ENCODE assay signal across 14 mouse cellular contexts in genomic region chr2:159307001-159307400, GRCm38 (mm10).
"Had no signal": no experiment of that assay in that cellular context is flagged by ENCODE, and none has a peak within 500 bp of the region (broad histone marks: within the 10 kb centered on the region; RNA-seq: fewer than 3 reads in every experiment).

No protein-coding gene starts in this region.

- H3K4me3 ChIP-seq: left cerebral cortex, adult 2 months; limb, embryonic 12.5 days; liver, embryonic 13.5 days; lung, embryonic 15.5 days; megakaryocyte, embryonic 14.5 days; neural tube, embryonic 12.5 days had no signal

- DNase-seq: kidney, postnatal 14 days; liver; liver, embryonic 13.5 days; liver, postnatal 0 days; lung, postnatal 14 days; right cerebral cortex, postnatal 14 days; thymus, postnatal 4 days had no signal

- H3K9ac ChIP-seq: limb, embryonic 12.5 days; liver, embryonic 13.5 days; liver, postnatal 0 days; lung, embryonic 15.5 days; neural tube, embryonic 12.5 days had no signal

- H3K36me3 ChIP-seq: limb, embryonic 12.5 days; liver, embryonic 13.5 days; lung, embryonic 15.5 days; neural tube, embryonic 12.5 days had no signal

- H3K27ac ChIP-seq: left cerebral cortex, adult 2 months; limb, embryonic 12.5 days; liver, embryonic 13.5 days; lung, embryonic 15.5 days; macrophage; neural tube, embryonic 12.5 days had no signal

- H3K27me3 ChIP-seq: limb, embryonic 12.5 days; liver, embryonic 13.5 days; lung, embryonic 15.5 days; megakaryocyte, embryonic 14.5 days; neural tube, embryonic 12.5 days had no signal

- H3K4me1 ChIP-seq: liver, embryonic 13.5 days; lung, embryonic 15.5 days; megakaryocyte, embryonic 14.5 days; neural tube, embryonic 12.5 days had no signal

- H3K9me3 ChIP-seq: limb, embryonic 12.5 days; liver, embryonic 13.5 days; lung, embryonic 15.5 days; neural tube, embryonic 12.5 days had no signal

- H3K4me2 ChIP-seq: limb, embryonic 12.5 days; liver, embryonic 13.5 days; lung, embryonic 15.5 days; midbrain, embryonic 11.5 days; neural tube, embryonic 12.5 days had no signal

- ATAC-seq: liver, postnatal 0 days had no signal
